Mouse (Mus musculus): ENCODE data around the gene Icos.

DNA sequence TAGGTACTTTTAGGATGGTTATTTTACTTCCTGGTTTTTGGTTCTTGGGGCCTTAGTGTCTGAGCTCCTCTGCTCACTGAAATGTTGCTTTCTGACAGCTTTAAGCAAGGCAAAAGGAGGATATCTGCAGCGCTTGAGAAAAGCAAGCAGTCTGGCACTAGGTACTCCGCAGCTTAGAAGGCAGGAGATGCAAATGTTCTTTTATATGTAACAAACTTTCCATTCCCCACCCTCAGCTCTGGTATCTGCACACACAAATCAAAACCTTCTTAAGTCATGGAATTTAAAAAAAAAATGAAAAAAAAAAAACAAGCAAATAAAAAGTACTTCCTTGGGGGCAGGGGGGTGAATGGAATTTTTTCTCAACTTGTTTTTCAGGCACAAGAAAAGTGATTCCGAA is 3.5 kb upstream of the Icos start:
- TF ChIP-seq CEBPB (IDR thresholded peaks at IDR 0.05; ENCODE audit: low read depth), result no peak
- no peak for TF ChIP-seq CTCF (IDR thresholded peaks at IDR 0.05; ENCODE audit: control insufficient read depth, insufficient read depth, insufficient read length)

Measured in C2C12 (cell line).